Comparison of ENCODE assay signal across 14 mouse cellular contexts in the genomic region with DNA sequence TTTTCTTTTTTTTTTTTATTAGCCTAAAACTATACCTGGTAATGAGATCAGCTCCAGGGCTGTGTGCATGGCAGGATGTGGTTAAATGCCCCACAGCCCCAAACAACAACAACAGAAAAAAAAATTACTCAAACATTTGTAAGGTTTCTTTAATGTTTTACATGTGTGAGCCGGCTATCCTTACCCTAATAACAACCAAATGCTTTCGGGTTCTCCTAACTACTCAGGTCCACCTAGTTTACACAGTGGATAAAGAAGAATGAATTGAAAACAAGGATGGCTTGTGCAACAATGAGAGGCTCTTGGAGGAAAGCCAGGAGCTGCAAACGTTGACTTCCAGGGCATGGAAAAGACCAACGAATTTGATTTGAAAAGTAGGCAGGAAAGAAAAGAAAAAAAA.
DNase-seq lines count a peak whose midpoint lies in the region; ATAC-seq lines count a peak whose summit lies in the region.
"Had no signal": no experiment of that assay in that cellular context is flagged by ENCODE, and none has a peak within 500 bp of the region (broad histone marks: within the 10 kb centered on the region; RNA-seq: fewer than 3 reads in every experiment).

No protein-coding gene starts in this region.

- ATAC-seq in intestine, embryonic 16.5 days = no peak

- H3K9me3 ChIP-seq in intestine, embryonic 16.5 days (ENCODE audit: control insufficient read depth, low read length) = no peaks in the 10 kb centered on the region
- H3K9me3 ChIP-seq: heart, embryonic 13.5 days; hindbrain, embryonic 12.5 days had no signal

- 30% methylated on average over 4 of the region's 4 CpGs for WGBS in intestine, embryonic 16.5 days

- no peak overlapping the region for H3K4me2 ChIP-seq in intestine, embryonic 16.5 days (ENCODE audit: low read depth, low read length)
- H3K4me2 ChIP-seq: heart, embryonic 13.5 days; hindbrain, embryonic 12.5 days had no signal

- no peaks in the 10 kb centered on the region for H3K4me1 ChIP-seq in intestine, embryonic 16.5 days (ENCODE audit: control insufficient read depth, insufficient read depth, low read length)
- H3K4me1 ChIP-seq: heart, embryonic 13.5 days; hindbrain, embryonic 12.5 days had no signal

- no peaks in the 10 kb centered on the region for H3K27me3 ChIP-seq in intestine, embryonic 16.5 days (replicated peaks; ENCODE audit: control insufficient read depth, insufficient read depth, low read length)
- H3K27me3 ChIP-seq: heart, embryonic 13.5 days; hindbrain, embryonic 12.5 days had no signal

- DNase-seq in embryo, embryonic 10.5 days (ENCODE audit: low spot score) = peak; percentile 18
- no peak for DNase-seq in embryo, embryonic 10 days (ENCODE audit: low spot score)
- DNase-seq in adipocyte (ENCODE audit: low spot score) = peak; percentile 73
- peak; percentile 63 for DNase-seq in forelimb bud, embryonic 11.5 days (ENCODE audit: low read depth, low spot score)
- peak; percentile 24 for DNase-seq in lung, postnatal 10 days
- no peak for DNase-seq in frontal cortex, postnatal 10 days (ENCODE audit: low spot score in 2 of 2)
- DNase-seq in heart, adult 18-20 months = no peak
- DNase-seq: kidney, postnatal 25 days; layer of hippocampus, adult 9-11 months; thymus, adult 18-20 months had no signal

- H3K4me3 ChIP-seq in intestine, embryonic 16.5 days (ENCODE audit: low read length) = no peak overlapping the region
- H3K4me3 ChIP-seq: heart, embryonic 13.5 days; hindbrain, embryonic 12.5 days had no signal

- H3K27ac ChIP-seq in intestine, embryonic 16.5 days (ENCODE audit: low read length) = no peak overlapping the region
- H3K27ac ChIP-seq: heart, embryonic 13.5 days; hindbrain, embryonic 12.5 days; liver, embryonic 14.5 days had no signal

- H3K9ac ChIP-seq in intestine, embryonic 16.5 days (ENCODE audit: low read depth, low read length) = no peak overlapping the region
- H3K9ac ChIP-seq: heart, embryonic 13.5 days; hindbrain, embryonic 12.5 days; liver, embryonic 14.5 days had no signal

- no peaks in the 10 kb centered on the region for H3K36me3 ChIP-seq in intestine, embryonic 16.5 days (ENCODE audit: control insufficient read depth, insufficient read depth, low read length)
- H3K36me3 ChIP-seq: heart, embryonic 13.5 days; hindbrain, embryonic 12.5 days had no signal

Comparison
In these comparisons a context has a peak if more than half of its experiments do, and no peak if none do; other contexts are left out.
1. DNase-seq: peak in embryo, embryonic 10.5 days (single experiment), adipocyte (single experiment), forelimb bud, embryonic 11.5 days (single experiment) and lung, postnatal 10 days (single experiment); none in embryo, embryonic 10 days (single experiment), frontal cortex, postnatal 10 days (0 of 2) and heart, adult 18-20 months (0 of 2).